Comparison of ENCODE assay signal across 19 mouse cellular contexts in genomic region chr11:74442396-74442795, GRCm38 (mm10).
DNase-seq lines count a peak whose midpoint lies in the region; ATAC-seq and TF ChIP-seq lines count a peak whose summit lies in the region.
"Had no signal": no experiment of that assay in that cellular context is flagged by ENCODE, and none has a peak within 500 bp of the region (broad histone marks: within the 10 kb centered on the region; RNA-seq: fewer than 3 reads in every experiment).

No protein-coding gene starts in this region.

- TF ChIP-seq POLR2A in myocyte (IDR thresholded peaks at IDR 0.05; ENCODE audit: insufficient read length, low read depth), result no peak

- H3K4me3 ChIP-seq in myocyte, result no peak overlapping the region
- no peak overlapping the region for H3K4me3 ChIP-seq in midbrain, postnatal 0 days (ENCODE audit: low read depth, low read length)
- H3K4me3 ChIP-seq: embryonic facial prominence, embryonic 13.5 days; forebrain, embryonic 13.5 days; heart, adult 2 months; heart, embryonic 15.5 days; hindbrain, embryonic 13.5 days had no signal

- peak overlapping the region; percentile 10 for H3K4me2 ChIP-seq in myocyte (ENCODE audit: low read depth)
- no peak overlapping the region for H3K4me2 ChIP-seq in midbrain, postnatal 0 days (ENCODE audit: low read depth, low read length, poor library complexity, severe bottlenecking)
- H3K4me2 ChIP-seq: embryonic facial prominence, embryonic 13.5 days; forebrain, embryonic 13.5 days; heart, embryonic 11.5 days; heart, embryonic 15.5 days; hindbrain, embryonic 13.5 days had no signal

- H3K27ac ChIP-seq in midbrain, postnatal 0 days (ENCODE audit: low read depth, low read length), result no peak overlapping the region
- H3K27ac ChIP-seq: embryonic facial prominence, embryonic 13.5 days; forebrain, embryonic 13.5 days; heart, adult 2 months; heart, embryonic 15.5 days; hindbrain, embryonic 13.5 days; hindbrain, postnatal 0 days had no signal

- H3K9me3 ChIP-seq in midbrain, postnatal 0 days (ENCODE audit: low read length), result 0 out of 2 replicates have a peak, but pooled peaks cover 4% of the 10 kb centered on the region

- ATAC-seq in midbrain, postnatal 0 days (ENCODE audit: low FRiP score), result no peak
- ATAC-seq: forebrain, embryonic 13.5 days; forebrain, postnatal 0 days; hindbrain, postnatal 0 days had no signal

- H3K79me2 ChIP-seq in myocyte (ENCODE audit: control insufficient read depth, insufficient read depth), result no peaks in the 10 kb centered on the region

- no peaks in the 10 kb centered on the region for H3K36me3 ChIP-seq in myocyte (ENCODE audit: control insufficient read depth, insufficient read depth)
- no peaks in the 10 kb centered on the region for H3K36me3 ChIP-seq in midbrain, postnatal 0 days (ENCODE audit: insufficient read depth, low read length)
- H3K36me3 ChIP-seq: embryonic facial prominence, embryonic 13.5 days; heart, embryonic 15.5 days; hindbrain, embryonic 13.5 days had no signal

- no peak for TF ChIP-seq CTCF in midbrain, postnatal 0 days (IDR thresholded peaks at IDR 0.05)

- WGBS in midbrain, postnatal 0 days, result 86% methylated on average over 4 of the region's 4 CpGs

- no peaks in the 10 kb centered on the region for H3K4me1 ChIP-seq in midbrain, postnatal 0 days (ENCODE audit: insufficient read depth, low read length)
- H3K4me1 ChIP-seq: embryonic facial prominence, embryonic 13.5 days; forebrain, embryonic 13.5 days; hindbrain, embryonic 13.5 days had no signal

- H3K27me3 ChIP-seq in myocyte (ENCODE audit: control insufficient read depth, insufficient read depth, insufficient read length), result no peaks in the 10 kb centered on the region
- no peaks in the 10 kb centered on the region for H3K27me3 ChIP-seq in midbrain, postnatal 0 days (ENCODE audit: insufficient read depth, low read length)
- H3K27me3 ChIP-seq: embryonic facial prominence, embryonic 13.5 days; forebrain, embryonic 13.5 days; heart, embryonic 15.5 days; hindbrain, embryonic 13.5 days had no signal

- H3ac ChIP-seq in myocyte (ENCODE audit: control insufficient read depth, insufficient read length), result no peak overlapping the region

- DNase-seq in A20 (ENCODE audit: low read depth, low spot score), result peak; percentile 81
- peak; percentile 40 for DNase-seq in induced T-regulatory cell, adult 2 months (ENCODE audit: low read depth)
- no peak for DNase-seq in retina, postnatal 1 day
- no peak for DNase-seq in midbrain, postnatal 0 days (ENCODE audit: low spot score)
- no peak for DNase-seq in cerebellum, postnatal 14 days
- DNase-seq: adrenal gland, adult 8-10 months; adrenal gland, postnatal 36 days; cerebellum, postnatal 25 days; forebrain, postnatal 0 days; gastrocnemius, postnatal 14 days; heart, adult 2 months; heart, postnatal 14 days had no signal

- no peak overlapping the region for H3K9ac ChIP-seq in midbrain, postnatal 0 days (replicated peaks; ENCODE audit: low read length, poor library complexity, severe bottlenecking)
- H3K9ac ChIP-seq: embryonic facial prominence, embryonic 13.5 days; forebrain, embryonic 13.5 days; forebrain, postnatal 0 days; heart, embryonic 15.5 days; hindbrain, embryonic 13.5 days had no signal

TF ChIP-seq in myocyte, 11 proteins besides CTCF, POLR2A, EP300 and RAD21:
- TF ChIP-seq TCF3 (IDR thresholded peaks at IDR 0.05; ENCODE audit: insufficient read length, low read depth), result no peak
- TF ChIP-seq POLR2AphosphoS2 (IDR thresholded peaks at IDR 0.05; ENCODE audit: insufficient read length, low read depth), result no peak
- TF ChIP-seq TCF12 (IDR thresholded peaks at IDR 0.05; ENCODE audit: insufficient read depth, poor library complexity, severe bottlenecking), result no peak
- TF ChIP-seq MAX (IDR thresholded peaks at IDR 0.05; ENCODE audit: low read depth), result no peak
- TF ChIP-seq SRF (IDR thresholded peaks at IDR 0.05; ENCODE audit: control insufficient read depth, insufficient read length, low read depth), result no peak
- no peak for TF ChIP-seq MYOG (IDR thresholded peaks at IDR 0.05; ENCODE audit: control insufficient read depth in 1 of 3, insufficient read depth in 1 of 3, insufficient read length in 2 of 3, low read depth in 2 of 3)
- TF ChIP-seq MYOD1 (IDR thresholded peaks at IDR 0.05; ENCODE audit: control insufficient read depth in 1 of 3, insufficient read length in 2 of 3, low read depth in 2 of 3), result no peak
- TF ChIP-seq CEBPB (IDR thresholded peaks at IDR 0.05; ENCODE audit: insufficient read depth, poor library complexity, severe bottlenecking), result no peak
- TF ChIP-seq REST (IDR thresholded peaks at IDR 0.05; ENCODE audit: insufficient read depth, insufficient read length), result no peak
- no peak for TF ChIP-seq USF1 (IDR thresholded peaks at IDR 0.05; ENCODE audit: low read depth)

Comparison
In these comparisons a context has a peak if more than half of its experiments do, and no peak if none do; other contexts are left out.
1. DNase-seq: peak in A20 (single experiment) and induced T-regulatory cell, adult 2 months (single experiment); none in retina, postnatal 1 day (single experiment), midbrain, postnatal 0 days (single experiment) and cerebellum, postnatal 14 days (0 of 2).